Mouse (Mus musculus) bone marrow, adult 2 months (tissue): Measurements from ENCODE around the gene Cfap161.

Source experiments
- CTCF ChIP-seq: fragments of 200-500 bp; IDR thresholded peaks from 2 replicates; pipeline ENCODE4 v1.5.1; 2011; ENCODE audit warnings: low read length, control low read depth; ENCODE audit not compliant: control insufficient read depth, insufficient read depth
- POLR2A ChIP-seq: fragments of 200-500 bp; IDR thresholded peaks from 2 replicates; pipeline ENCODE4 v1.6.1; 2011; ENCODE audit warnings: low read depth, mild to moderate bottlenecking, control low read depth, low read length, borderline replicate concordance; ENCODE audit not compliant: control insufficient read depth

GRCm38 (mm10) chr7:83748405-83748804, 46.3 kb downstream of the Cfap161 start:
- TF ChIP-seq CTCF (no peak), POLR2A (no peak)
